Mouse (Mus musculus): ENCODE results near the gene Fut7. TPM values are rescaled to one million over a fixed set of nuclear protein-coding genes. Genes with fewer than 3 reads are reported as not detected.
A peak's percentile ranks its signal among the peaks of the same experiment; 100 is the strongest.

The Fut7 gene
- 0.51 and 0.71 TPM in 2 replicates for polyA plus RNA-seq (2012; rRNA removed)

GRCm38 (mm10) chr2:25422587-25423410 lies at the start of gene Fut7:
Gene Fut7, plus strand, starts transcription at chr2:25423267.
- H3K27me3 ChIP-seq (ENCODE audit: control insufficient read depth, insufficient read depth, low read length), result no peaks in the 10 kb centered on the region
- TF ChIP-seq CTCF (IDR thresholded peaks at IDR 0.05; ENCODE audit: borderline replicate concordance, insufficient read depth, low read depth, low read length) (no peak), POLR2A (IDR thresholded peaks at IDR 0.05; ENCODE audit: borderline replicate concordance, insufficient read depth, low read length) (no peak)
- 59% methylated on average over 17 of the region's 17 CpGs for WGBS
- DNase-seq, result peak in 1 of 2 experiments; percentile 31
- H3K4me1 ChIP-seq (ENCODE audit: control insufficient read depth, insufficient read depth, low read length), result peaks cover 37% of the 10 kb centered on the region
- peak within 1 kb of the TSS; percentile 51; the same call in 1 of the 2 replicates for H3K27ac ChIP-seq (ENCODE audit: insufficient read depth, low read length)
- H3K4me3 ChIP-seq (replicated peaks; ENCODE audit: insufficient read depth, low read depth, low read length), result no peak within 1 kb of the TSS

- no peak overlapping the region for H3K27ac ChIP-seq (ENCODE audit: insufficient read depth, low read length)
- no peak for TF ChIP-seq CTCF (IDR thresholded peaks at IDR 0.05; ENCODE audit: borderline replicate concordance, insufficient read depth, low read depth, low read length)
- no peak for TF ChIP-seq POLR2A (IDR thresholded peaks at IDR 0.05; ENCODE audit: borderline replicate concordance, insufficient read depth, low read length)
- WGBS, result 46% methylated on average over 2 of the region's 2 CpGs
- no peak for DNase-seq
- no peaks in the 10 kb centered on the region for H3K27me3 ChIP-seq (ENCODE audit: control insufficient read depth, insufficient read depth, low read length)
- peaks cover 6% of the 10 kb centered on the region for H3K4me1 ChIP-seq (ENCODE audit: control insufficient read depth, insufficient read depth, low read length)
- H3K4me3 ChIP-seq (replicated peaks; ENCODE audit: insufficient read depth, low read depth, low read length), result no peak overlapping the region
Observed at GRCm38 (mm10) chr2:25373431-25373830, 49.6 kb upstream of the Fut7 start.

GRCm38 (mm10) chr2:25376589-25376988 lies 46.5 kb upstream of the Fut7 start:
- no peak overlapping the region for H3K27ac ChIP-seq (ENCODE audit: insufficient read depth, low read length)
- DNase-seq, result peak; percentile 69
- peaks cover 6% of the 10 kb centered on the region for H3K4me1 ChIP-seq (ENCODE audit: control insufficient read depth, insufficient read depth, low read length)
- H3K27me3 ChIP-seq (ENCODE audit: control insufficient read depth, insufficient read depth, low read length), result no peaks in the 10 kb centered on the region
- no peak overlapping the region for H3K4me3 ChIP-seq (replicated peaks; ENCODE audit: insufficient read depth, low read depth, low read length)
- WGBS, result 54% methylated on average over 4 of the region's 4 CpGs
- TF ChIP-seq POLR2A (IDR thresholded peaks at IDR 0.05; ENCODE audit: borderline replicate concordance, insufficient read depth, low read length) (no peak), CTCF (IDR thresholded peaks at IDR 0.05; ENCODE audit: borderline replicate concordance, insufficient read depth, low read depth, low read length) (peak; percentile 77)

- WGBS, result 91% methylated on average over 5 of the region's 5 CpGs
- DNase-seq, result no peak
- H3K27ac ChIP-seq (ENCODE audit: insufficient read depth, low read length), result no peak overlapping the region
- no peak overlapping the region for H3K4me3 ChIP-seq (replicated peaks; ENCODE audit: insufficient read depth, low read depth, low read length)
- no peaks in the 10 kb centered on the region for H3K27me3 ChIP-seq (ENCODE audit: control insufficient read depth, insufficient read depth, low read length)
- TF ChIP-seq POLR2A (IDR thresholded peaks at IDR 0.05; ENCODE audit: borderline replicate concordance, insufficient read depth, low read length) (no peak), CTCF (IDR thresholded peaks at IDR 0.05; ENCODE audit: borderline replicate concordance, insufficient read depth, low read depth, low read length) (no peak)
- no peaks in the 10 kb centered on the region for H3K4me1 ChIP-seq (ENCODE audit: control insufficient read depth, insufficient read depth, low read length)
Observed at GRCm38 (mm10) chr2:25384492-25384891, 38.6 kb upstream of the Fut7 start.

- 26% methylated on average over 5 of the region's 5 CpGs for whole genome bisulfite sequencing
- H3K4me3 ChIP-seq (replicated peaks; ENCODE audit: insufficient read depth, low read depth, low read length), result no peak overlapping the region
- H3K4me1 ChIP-seq (ENCODE audit: control insufficient read depth, insufficient read depth, low read length), result peaks cover 2% of the 10 kb centered on the region; the same call in 1 of the 2 replicates
- no peak overlapping the region for H3K27ac ChIP-seq (ENCODE audit: insufficient read depth, low read length)
- no peak for DNase-seq
- no peaks in the 10 kb centered on the region for H3K27me3 ChIP-seq (ENCODE audit: control insufficient read depth, insufficient read depth, low read length)
- no peak for TF ChIP-seq CTCF (IDR thresholded peaks at IDR 0.05; ENCODE audit: borderline replicate concordance, insufficient read depth, low read depth, low read length)
Observed at GRCm38 (mm10) chr2:25391266-25391665, 31.8 kb upstream of the Fut7 start.

DNA sequence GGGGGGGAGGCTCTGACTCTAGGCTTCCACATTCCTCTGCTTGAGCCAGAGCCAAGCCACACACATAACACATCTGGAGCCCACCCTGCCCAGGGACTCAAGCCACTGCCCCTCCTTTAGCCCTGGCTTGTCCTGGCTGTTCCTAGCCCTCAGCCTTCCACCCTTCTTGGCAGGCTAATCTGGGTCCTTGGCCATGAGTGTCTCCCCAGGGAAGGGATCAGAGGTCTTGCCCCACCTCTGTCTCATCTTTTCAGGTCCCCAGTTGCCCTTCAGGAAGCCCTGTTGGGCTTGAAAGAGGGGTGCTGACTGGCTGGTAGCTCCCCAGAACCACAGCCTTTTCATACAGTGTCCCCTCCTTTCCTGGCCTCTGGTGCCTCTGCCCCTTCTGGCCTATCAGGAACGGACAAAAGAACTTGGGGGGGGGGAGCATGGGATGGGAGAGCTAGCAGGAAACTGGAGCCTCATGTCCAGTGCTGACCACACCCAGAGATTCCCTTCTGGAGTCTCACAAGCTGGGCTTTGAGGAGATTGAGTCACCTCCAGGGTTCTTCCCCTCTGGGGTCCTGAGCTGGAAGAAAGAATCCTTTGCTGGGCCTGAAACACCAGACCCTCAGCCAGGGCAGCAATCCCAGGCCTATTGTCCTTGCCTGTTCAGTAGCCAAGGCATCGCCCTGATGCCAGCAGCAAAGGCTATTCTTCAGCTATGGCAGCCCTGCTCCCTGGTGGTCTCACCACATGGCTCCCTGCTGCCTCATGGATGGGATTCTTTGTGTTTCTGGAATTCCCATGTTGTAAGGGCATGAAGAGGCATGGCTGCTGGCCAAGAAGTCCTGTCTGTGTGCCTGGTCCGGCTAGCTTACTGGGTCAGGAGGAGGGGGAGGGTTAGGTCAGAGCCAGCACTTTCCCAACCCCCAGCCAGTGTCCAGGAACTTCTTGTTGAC lies 28.5 kb upstream of the Fut7 start:
- Histone ChIP-seq H3K27ac (ENCODE audit: insufficient read depth, low read length) (no peak overlapping the region), H3K27me3 (ENCODE audit: control insufficient read depth, insufficient read depth, low read length) (no peaks in the 10 kb centered on the region), H3K4me3 (replicated peaks; ENCODE audit: insufficient read depth, low read depth, low read length) (no peak overlapping the region), H3K4me1 (ENCODE audit: control insufficient read depth, insufficient read depth, low read length) (peaks cover 12% of the 10 kb centered on the region)
- TF ChIP-seq POLR2A (IDR thresholded peaks at IDR 0.05; ENCODE audit: borderline replicate concordance, insufficient read depth, low read length) (no peak), CTCF (IDR thresholded peaks at IDR 0.05; ENCODE audit: borderline replicate concordance, insufficient read depth, low read depth, low read length) (no peak)
- peak; percentile 44 to 60 for DNase-seq
- WGBS, result 48% methylated on average over 3 of the region's 3 CpGs

DNA sequence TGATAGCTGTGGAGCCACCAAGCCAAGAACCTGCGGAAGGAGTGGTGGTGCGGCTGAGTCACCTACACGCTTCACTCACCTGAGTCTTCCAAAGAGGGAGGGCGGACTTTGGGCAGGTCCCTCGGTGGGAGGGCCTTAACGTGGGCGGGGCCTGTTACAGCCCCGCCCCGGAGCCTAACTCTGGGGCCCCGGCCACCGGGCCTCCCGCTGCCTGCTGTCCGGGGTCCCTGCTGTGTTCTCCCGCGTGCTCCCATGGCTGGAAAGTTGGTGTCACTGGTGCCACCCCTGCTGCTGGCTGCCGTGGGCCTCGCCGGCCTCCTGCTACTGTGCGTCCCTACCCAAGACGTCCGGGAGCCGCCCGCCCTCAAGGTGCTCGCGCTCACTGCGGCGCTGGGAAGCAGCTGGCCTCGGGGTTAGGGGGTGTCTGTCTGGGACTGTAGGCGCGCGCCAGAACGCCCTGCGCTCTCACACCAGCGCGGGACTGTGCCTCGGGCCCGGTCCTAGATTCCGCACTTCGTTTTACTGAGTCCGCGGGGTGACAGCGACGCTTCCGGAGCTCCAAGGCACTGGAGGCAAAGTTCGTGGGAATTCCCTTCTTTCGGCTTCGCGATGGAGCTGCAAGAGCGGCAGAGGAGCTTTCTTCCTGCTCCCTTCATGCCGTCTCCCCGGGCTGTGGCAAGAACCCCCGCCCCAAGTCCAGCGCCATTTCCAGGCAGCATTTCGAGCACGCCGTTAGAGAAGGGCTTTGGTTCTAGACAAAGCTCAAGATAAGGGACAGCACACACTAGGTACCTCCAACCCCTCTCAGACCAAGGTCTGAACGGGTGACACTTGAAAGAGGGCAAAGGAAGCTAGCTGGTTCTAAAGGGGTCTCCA lies 27.1 kb upstream of the Fut7 start, which contains the start of gene Entpd2:
TSS of gene Entpd2 (plus strand) at position 154 of the 876 bp plus-strand sequence.
- 3% methylated on average over 56 of the region's 57 CpGs for WGBS
- H3K4me1 ChIP-seq (ENCODE audit: control insufficient read depth, insufficient read depth, low read length), result peaks cover 15% of the 10 kb centered on the region
- H3K27ac ChIP-seq (ENCODE audit: insufficient read depth, low read length), result peak within 1 kb of the TSS; percentile 4; the same call in 1 of the 2 replicates
- DNase-seq, result peak; percentile 54 to 59
- TF ChIP-seq CTCF (IDR thresholded peaks at IDR 0.05; ENCODE audit: borderline replicate concordance, insufficient read depth, low read depth, low read length), result no peak; the same call in 1 of the 2 replicates
- 0 out of 2 replicates have a peak, but pooled peaks have one; percentile 12 for TF ChIP-seq POLR2A (IDR thresholded peaks at IDR 0.05; ENCODE audit: borderline replicate concordance, insufficient read depth, low read length)
- H3K4me3 ChIP-seq (replicated peaks; ENCODE audit: insufficient read depth, low read depth, low read length), result peak within 1 kb of the TSS; percentile 53
- no peaks in the 10 kb centered on the region for H3K27me3 ChIP-seq (ENCODE audit: control insufficient read depth, insufficient read depth, low read length)

Measured in cerebellum, adult 2 months (tissue).